22 mouse cellular contexts compared by ENCODE assay signal in genomic region chr19:23699131-23699530, GRCm38 (mm10). TPM values are rescaled to one million over a fixed set of nuclear protein-coding genes. Genes with fewer than 3 reads are reported as not detected.
DNase-seq lines count a peak whose midpoint lies in the region; ATAC-seq and TF ChIP-seq lines count a peak whose summit lies in the region.
"Had no signal": no experiment of that assay in that cellular context is flagged by ENCODE, and none has a peak within 500 bp of the region (broad histone marks: within the 10 kb centered on the region; RNA-seq: fewer than 3 reads in every experiment).

No protein-coding gene starts in this region.

- no peak for TF ChIP-seq CTCF in left cerebral cortex, adult 2 months (IDR thresholded peaks at IDR 0.05)

- intact Hi-C loops in left cerebral cortex, adult 2 months (cut with DNase I): no loop called here

- no peak overlapping the region for H3K4me3 ChIP-seq in left cerebral cortex, adult 2 months
- H3K4me3 ChIP-seq: embryonic facial prominence, embryonic 12.5 days; forebrain, embryonic 15.5 days; heart, embryonic 12.5 days; hindbrain, embryonic 10.5 days; hindbrain, embryonic 15.5 days had no signal

- 0 out of 2 replicates have a peak, but pooled peaks cover 5% of the 10 kb centered on the region for H3K36me3 ChIP-seq in splenic B cell, adult 2 months (ENCODE audit: control insufficient read depth, insufficient read depth, low read length, poor library complexity, severe bottlenecking)

- no peaks in the 10 kb centered on the region for H3K27me3 ChIP-seq in splenic B cell, adult 2 months (ENCODE audit: control insufficient read depth, insufficient read depth, low read length, poor library complexity, severe bottlenecking)
- H3K27me3 ChIP-seq: embryonic facial prominence, embryonic 12.5 days; forebrain, embryonic 15.5 days; heart, embryonic 12.5 days; hindbrain, embryonic 15.5 days; Patski had no signal

- no peak overlapping the region for H3K27ac ChIP-seq in left cerebral cortex, adult 2 months
- H3K27ac ChIP-seq: embryonic facial prominence, embryonic 12.5 days; forebrain, embryonic 15.5 days; hindbrain, embryonic 10.5 days; hindbrain, embryonic 15.5 days had no signal

- 0 out of 2 replicates have a peak, but pooled peaks have one; percentile 39 for ATAC-seq in common myeloid progenitor, adult 5-6 weeks (replicated peaks; ENCODE audit: low read depth, poor library complexity, severe bottlenecking)
- ATAC-seq: forebrain, embryonic 15.5 days; Patski had no signal

- DNase-seq in A20 (ENCODE audit: low read depth, low spot score) (peak; percentile 23), ES-CJ7 (ENCODE audit: low read depth, low spot score) (peak; percentile 35)
- peak; percentile 17 for DNase-seq in splenic B cell, adult 2 months (ENCODE audit: low read depth, low spot score)
- no peak for DNase-seq in spleen, postnatal 4 days (ENCODE audit: low spot score in 2 of 2)
- DNase-seq in thymus, postnatal 0 days (ENCODE audit: low spot score): no peak
- no peak for DNase-seq in left cerebral cortex, adult 2 months (ENCODE audit: extremely low spot score in 1 of 2, low spot score in 2 of 2)
- DNase-seq: cerebellum, adult 11 months; cerebellum, adult 8-10 months; cerebellum, postnatal 14 days; gastrocnemius, postnatal 14 days had no signal

RNA-seq across cellular contexts. Expression of gene Ptar1, which starts 11.9 kb away (rescaled TPM):
- 17.0 and 18.2 TPM in 2 replicates for total RNA-seq in common myeloid progenitor, adult 5-6 weeks (2017)
- 4.2 and 5.9 TPM in 2 replicates for polyA plus RNA-seq in thymus, postnatal 0 days (2015; fragmentation: Nextera tagmentation; extraction: Ambion mirVana)
- total RNA-seq in left cerebral cortex, adult 2 months (2021): 10 to 100 TPM; 37.0 to 40.9 TPM

RNA-seq across cellular contexts. Expression of gene 1700028P14Rik, which starts 46.5 kb away (rescaled TPM):
- not detected in 2 replicates for total RNA-seq in common myeloid progenitor, adult 5-6 weeks (2017)
- 0.24 and 0.38 TPM in 2 replicates for polyA plus RNA-seq in thymus, postnatal 0 days (2015; fragmentation: Nextera tagmentation; extraction: Ambion mirVana)
- 1 to 10 TPM; 1.4 to 1.9 TPM for total RNA-seq in left cerebral cortex, adult 2 months (2021)
- total RNA-seq: adrenal gland, postnatal 10 days; adrenal gland, postnatal 4 days; gastrocnemius, adult 18-20 months; gastrocnemius, postnatal 14 days; heart, adult 8-10 months; heart, postnatal 25 days had no signal
- polyA plus RNA-seq: heart, embryonic 12.5 days; Patski had no signal

RNA-seq across cellular contexts. Expression of gene Apba1, which starts 59.6 kb away (rescaled TPM):
- total RNA-seq in common myeloid progenitor, adult 5-6 weeks (2017): 2.9 TPM in 2 replicates
- polyA plus RNA-seq in thymus, postnatal 0 days (2015; fragmentation: Nextera tagmentation; extraction: Ambion mirVana): 0.52 and 0.53 TPM in 2 replicates
- total RNA-seq in left cerebral cortex, adult 2 months (2021): 100 to 1,000 TPM; 127 to 134 TPM

Comparison
In these comparisons a context has a peak if more than half of its experiments do, and no peak if none do; other contexts are left out.
1. DNase-seq: peak in A20 (single experiment), ES-CJ7 (single experiment) and splenic B cell, adult 2 months (single experiment); none in spleen, postnatal 4 days (0 of 2), thymus, postnatal 0 days (single experiment) and left cerebral cortex, adult 2 months (0 of 2).
2. RNA of gene Apba1, which starts 59.6 kb away (total RNA-seq): 127 to 134 TPM in left cerebral cortex, adult 2 months; 2.9 TPM in common myeloid progenitor, adult 5-6 weeks; every median in the first group is over 10 times any median in the second.